29 mouse cellular contexts compared by ENCODE assay signal in the genomic region with DNA sequence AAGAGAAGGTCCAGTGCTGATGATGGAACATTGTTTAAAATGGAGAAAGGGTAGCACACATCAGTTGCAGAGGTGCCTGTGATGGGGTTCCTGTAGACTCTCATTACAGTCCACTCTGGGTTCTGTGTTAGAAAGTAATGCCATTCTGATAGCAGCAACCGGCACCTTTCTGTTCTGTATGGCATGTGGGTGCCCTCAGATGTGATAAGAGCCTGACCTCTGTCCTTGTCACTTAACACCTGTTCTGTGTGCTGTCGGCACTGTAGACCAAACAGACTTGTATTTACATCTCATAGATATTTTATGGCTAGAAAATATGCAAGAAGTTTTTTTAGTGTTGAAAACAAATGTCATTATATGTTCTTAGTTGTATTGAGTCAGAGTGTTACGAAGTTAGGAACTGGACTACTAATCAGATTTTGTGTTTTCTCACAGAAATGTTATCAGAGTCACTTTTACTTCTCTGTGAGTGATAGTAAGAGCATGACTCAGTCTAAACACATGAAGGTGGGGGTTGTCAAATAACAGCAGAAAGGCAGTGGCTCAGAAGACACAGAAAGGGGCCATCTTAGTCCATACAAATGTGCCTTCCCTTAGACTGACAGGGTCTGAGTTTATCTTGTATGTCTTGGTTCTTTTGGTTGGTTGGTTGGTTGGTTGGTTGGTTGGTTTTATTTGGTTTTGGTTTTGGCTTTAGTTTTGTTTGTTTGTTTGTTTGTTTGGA. TPM values are rescaled to one million over a fixed set of nuclear protein-coding genes. Genes with fewer than 3 reads are reported as not detected.
"Had no signal": no experiment of that assay in that cellular context is flagged by ENCODE, and none has a peak within 500 bp of the region (broad histone marks: within the 10 kb centered on the region; RNA-seq: fewer than 3 reads in every experiment).

No protein-coding gene starts in this region.

- H3K27ac ChIP-seq: heart, embryonic 10.5 days; heart, embryonic 13.5 days; heart, embryonic 15.5 days; hindbrain, embryonic 13.5 days; hindbrain, embryonic 15.5 days; hindbrain, postnatal 0 days; kidney, embryonic 15.5 days; kidney, postnatal 0 days; limb, embryonic 13.5 days; limb, embryonic 15.5 days had no signal

- DNase-seq: gastrocnemius, postnatal 14 days; gastrocnemius, postnatal 36 days; heart, adult 18-20 months; heart, postnatal 14 days; heart, postnatal 36 days; kidney, adult 11 months; kidney, adult 2 months; kidney, adult 9 months; kidney, postnatal 14 days; kidney, postnatal 36 days; layer of hippocampus, adult 9-11 months; layer of hippocampus, postnatal 36 days; left cerebral cortex, postnatal 4 days had no signal

- H3K4me2 ChIP-seq: heart, embryonic 13.5 days; heart, embryonic 15.5 days; hindbrain, embryonic 13.5 days; hindbrain, embryonic 15.5 days; kidney, embryonic 15.5 days; limb, embryonic 13.5 days; limb, embryonic 15.5 days had no signal

- H3K9ac ChIP-seq: heart, embryonic 13.5 days; heart, embryonic 15.5 days; hindbrain, embryonic 13.5 days; hindbrain, embryonic 15.5 days; kidney, embryonic 15.5 days; limb, embryonic 13.5 days; limb, embryonic 15.5 days had no signal

- H3K4me3 ChIP-seq: heart, embryonic 10.5 days; heart, embryonic 13.5 days; heart, embryonic 15.5 days; hindbrain, embryonic 13.5 days; hindbrain, embryonic 15.5 days; kidney, embryonic 15.5 days; limb, embryonic 13.5 days; limb, embryonic 15.5 days had no signal

- H3K4me1 ChIP-seq: heart, embryonic 15.5 days; hindbrain, embryonic 15.5 days; kidney, embryonic 15.5 days; limb, embryonic 13.5 days; limb, embryonic 15.5 days had no signal

- H3K27me3 ChIP-seq: heart, embryonic 13.5 days; heart, embryonic 15.5 days; hindbrain, embryonic 13.5 days; hindbrain, embryonic 15.5 days; kidney, embryonic 15.5 days; limb, embryonic 13.5 days; limb, embryonic 15.5 days had no signal

- H3K9me3 ChIP-seq: heart, embryonic 10.5 days; heart, embryonic 13.5 days; heart, embryonic 15.5 days; hindbrain, embryonic 13.5 days; hindbrain, embryonic 15.5 days; kidney, embryonic 15.5 days; limb, embryonic 13.5 days; limb, embryonic 15.5 days had no signal

- ATAC-seq: hindbrain, postnatal 0 days; intestine, embryonic 16.5 days had no signal

RNA-seq across cellular contexts. Expression of gene Myoc, which starts 41.4 kb away (rescaled TPM):
- total RNA-seq: hematopoietic stem cell, adult 5-6 weeks had no signal
- polyA plus RNA-seq: heart, embryonic 10.5 days; heart, embryonic 13.5 days; heart, embryonic 15.5 days; heart, postnatal 0 days; hindbrain, embryonic 11.5 days; hindbrain, embryonic 13.5 days; intestine, embryonic 14.5 days; limb, embryonic 11.5 days had no signal
